In the genomic region with DNA sequence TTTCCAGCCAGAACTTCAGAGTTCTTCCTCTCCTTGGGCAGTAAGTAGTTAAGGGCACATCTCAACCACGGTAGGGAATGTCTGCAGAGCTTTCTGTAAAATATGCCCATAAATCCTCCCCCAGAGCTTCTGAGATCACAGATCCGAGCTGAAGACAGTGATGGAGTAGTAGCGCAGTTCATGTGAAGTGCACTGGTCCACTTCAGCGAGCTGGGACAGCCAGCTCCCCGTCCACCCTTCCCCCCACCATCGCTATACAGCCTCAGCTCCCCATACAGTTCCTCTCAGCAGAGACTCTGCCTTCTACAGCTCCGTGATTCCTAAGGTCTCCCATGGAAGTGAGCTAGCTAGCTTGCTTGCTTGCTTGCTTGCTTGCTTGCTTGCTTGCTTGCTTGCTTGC, we compare ENCODE assay signal across 11 mouse cellular contexts.
DNase-seq lines count a peak whose midpoint lies in the region; ATAC-seq and TF ChIP-seq lines count a peak whose summit lies in the region.
"Had no signal": no experiment of that assay in that cellular context is flagged by ENCODE, and none has a peak within 500 bp of the region (broad histone marks: within the 10 kb centered on the region; RNA-seq: fewer than 3 reads in every experiment).

No protein-coding gene starts in this region.

- no peak overlapping the region for H3K4me3 ChIP-seq in heart, embryonic 12.5 days
- no peak overlapping the region for H3K4me3 ChIP-seq in liver, embryonic 12.5 days
- H3K4me3 ChIP-seq in embryonic fibroblast, embryonic 13.5 days (ENCODE audit: insufficient read depth, low read length), result no peak overlapping the region
- no peak overlapping the region for H3K4me3 ChIP-seq in neural tube, embryonic 11.5 days (ENCODE audit: low read depth, low read length)
- no peak overlapping the region for H3K4me3 ChIP-seq in forebrain, embryonic 13.5 days

- H3K4me2 ChIP-seq in heart, embryonic 12.5 days, result peak overlapping the region; percentile 14; the same call in 1 of the 2 replicates
- no peak overlapping the region for H3K4me2 ChIP-seq in liver, embryonic 12.5 days
- H3K4me2 ChIP-seq in neural tube, embryonic 11.5 days (ENCODE audit: low read depth), result no peak overlapping the region
- H3K4me2 ChIP-seq in forebrain, embryonic 13.5 days, result no peak overlapping the region

- no peak for TF ChIP-seq CTCF in embryonic fibroblast, embryonic 13.5 days (IDR thresholded peaks at IDR 0.05; ENCODE audit: borderline replicate concordance, insufficient read depth, low read length)

- no peak for DNase-seq in heart, postnatal 36 days
- peak; percentile 41 for DNase-seq in liver
- peak; percentile 51 for DNase-seq in neural tube, embryonic 11.5 days (ENCODE audit: low spot score)
- no peak for DNase-seq in Muller cell, postnatal 12 days (ENCODE audit: inconsistent ontology term)
- DNase-seq: adrenal gland, postnatal 14 days; midbrain, embryonic 14.5 days; thymus, adult 2 months had no signal

- no peaks in the 10 kb centered on the region for H3K27me3 ChIP-seq in heart, embryonic 12.5 days (replicated peaks)
- no peaks in the 10 kb centered on the region for H3K27me3 ChIP-seq in liver, embryonic 12.5 days (replicated peaks)
- H3K27me3 ChIP-seq in neural tube, embryonic 11.5 days (ENCODE audit: control insufficient read depth, insufficient read depth, low read length), result no peaks in the 10 kb centered on the region
- H3K27me3 ChIP-seq in forebrain, embryonic 13.5 days, result no peaks in the 10 kb centered on the region

- no peaks in the 10 kb centered on the region for H3K36me3 ChIP-seq in heart, embryonic 12.5 days
- peaks cover 75% of the 10 kb centered on the region for H3K36me3 ChIP-seq in liver, embryonic 12.5 days
- H3K36me3 ChIP-seq in neural tube, embryonic 11.5 days (ENCODE audit: control insufficient read depth, insufficient read depth, low read length), result no peaks in the 10 kb centered on the region
- H3K36me3 ChIP-seq in forebrain, embryonic 13.5 days (ENCODE audit: poor library complexity, severe bottlenecking), result no peaks in the 10 kb centered on the region

- H3K9ac ChIP-seq in heart, embryonic 12.5 days, result no peak overlapping the region
- H3K9ac ChIP-seq in liver, embryonic 12.5 days, result no peak overlapping the region
- no peak overlapping the region for H3K9ac ChIP-seq in neural tube, embryonic 11.5 days (ENCODE audit: low read length)
- no peak overlapping the region for H3K9ac ChIP-seq in forebrain, embryonic 13.5 days

- 44% methylated on average over 7 of the region's 7 CpGs for WGBS in heart, embryonic 12.5 days
- 69% methylated on average over 7 of the region's 7 CpGs for WGBS in liver, embryonic 12.5 days (ENCODE audit: insufficient replicate concordance)
- WGBS in neural tube, embryonic 11.5 days, result 36% methylated on average over 7 of the region's 7 CpGs
- 79% methylated on average over 7 of the region's 7 CpGs for WGBS in forebrain, embryonic 13.5 days

- intact Hi-C loops in heart, postnatal 36 days (cut with DNase I), result no loop called here

- TF ChIP-seq POLR2A in embryonic fibroblast, embryonic 13.5 days (IDR thresholded peaks at IDR 0.05; ENCODE audit: low read depth, low read length), result no peak

- H3K27ac ChIP-seq in heart, embryonic 12.5 days (ENCODE audit: poor library complexity, severe bottlenecking), result peak overlapping the region; percentile 25
- H3K27ac ChIP-seq in liver, embryonic 12.5 days, result no peak overlapping the region
- H3K27ac ChIP-seq in embryonic fibroblast, embryonic 13.5 days (ENCODE audit: insufficient read depth, low read length), result peak overlapping the region; percentile 27
- no peak overlapping the region for H3K27ac ChIP-seq in neural tube, embryonic 11.5 days (ENCODE audit: low read depth, low read length)
- no peak overlapping the region for H3K27ac ChIP-seq in forebrain, embryonic 13.5 days

- H3K9me3 ChIP-seq in heart, embryonic 12.5 days (replicated peaks), result no peaks in the 10 kb centered on the region
- H3K9me3 ChIP-seq in liver, embryonic 12.5 days (replicated peaks), result no peaks in the 10 kb centered on the region
- H3K9me3 ChIP-seq in neural tube, embryonic 11.5 days (ENCODE audit: control insufficient read depth, low read length), result no peaks in the 10 kb centered on the region
- no peaks in the 10 kb centered on the region for H3K9me3 ChIP-seq in forebrain, embryonic 13.5 days (replicated peaks)

- 0 out of 2 replicates have a peak, but pooled peaks have one; percentile 67 for ATAC-seq in heart, embryonic 12.5 days (ENCODE audit: insufficient number of reproducible peaks, low FRiP score)
- ATAC-seq in liver, embryonic 12.5 days, result no peak
- ATAC-seq in neural tube, embryonic 11.5 days (ENCODE audit: insufficient read depth, low FRiP score, low TSS enrichment), result no peak
- no peak for ATAC-seq in forebrain, embryonic 13.5 days

- peaks cover 11% of the 10 kb centered on the region for H3K4me1 ChIP-seq in heart, embryonic 12.5 days (replicated peaks)
- no peaks in the 10 kb centered on the region; the same call in 1 of the 2 replicates for H3K4me1 ChIP-seq in liver, embryonic 12.5 days
- peaks cover 27% of the 10 kb centered on the region for H3K4me1 ChIP-seq in embryonic fibroblast, embryonic 13.5 days (ENCODE audit: control insufficient read depth, insufficient read depth, low read length)
- H3K4me1 ChIP-seq in neural tube, embryonic 11.5 days (ENCODE audit: control insufficient read depth, insufficient read depth, low read length), result no peaks in the 10 kb centered on the region
- peaks cover 16% of the 10 kb centered on the region for H3K4me1 ChIP-seq in forebrain, embryonic 13.5 days

Comparison
In these comparisons a context has a peak if more than half of its experiments do, and no peak if none do; other contexts are left out.
1. H3K27ac ChIP-seq: peak in heart, embryonic 12.5 days (single experiment) and embryonic fibroblast, embryonic 13.5 days (single experiment); none in liver, embryonic 12.5 days (single experiment), neural tube, embryonic 11.5 days (single experiment) and forebrain, embryonic 13.5 days (single experiment).
2. DNase-seq: peak in liver (single experiment) and neural tube, embryonic 11.5 days (single experiment); none in heart, postnatal 36 days (0 of 2) and Muller cell, postnatal 12 days (single experiment).